Mouse (Mus musculus) limb, embryonic 12.5 days (tissue): ENCODE measurements around the gene Gm28305. TPM values are rescaled to one million over a fixed set of nuclear protein-coding genes. Genes with fewer than 3 reads are reported as not detected.
A peak's percentile ranks its signal among the peaks of the same experiment; 100 is the strongest.

Experiments used
- ATAC-seq: fragments of 200-750 bp; cut with Nextera tagmentation; 2 replicates; pipeline ENCODE4 v1.8.0; 2017; ENCODE audit warnings: low read depth, moderate TSS enrichment; ENCODE audit not compliant: insufficient number of reproducible peaks, insufficient read depth, low FRiP score, low TSS enrichment
- H3K27ac ChIP-seq: fragments of 300-500 bp; sonication (generic); 2 replicates; pipeline ENCODE4 v1.5.1; 2016; ENCODE audit warnings: mild to moderate bottlenecking, moderate library complexity
- H3K27me3 ChIP-seq: fragments of 300-500 bp; sonication (generic); 2 replicates; pipeline ENCODE4 v1.6.1; 2016; ENCODE audit warnings: mild to moderate bottlenecking, moderate library complexity
- H3K36me3 ChIP-seq: fragments of 300-500 bp; sonication (generic); 2 replicates; pipeline ENCODE4 v1.6.1; 2016; ENCODE audit warnings: mild to moderate bottlenecking, moderate library complexity
- H3K4me1 ChIP-seq: fragments of 300-500 bp; sonication (generic); replicated peaks from 2 replicates; pipeline ENCODE4 v1.6.1; 2016
- H3K4me2 ChIP-seq: fragments of 300-500 bp; sonication (generic); 2 replicates; pipeline ENCODE4 v1.6.1; 2016; ENCODE audit warnings: mild to moderate bottlenecking, moderate library complexity
- H3K4me3 ChIP-seq: fragments of 300-500 bp; sonication (generic); replicated peaks from 2 replicates; pipeline ENCODE4 v1.5.1; 2016; ENCODE audit warnings: mild to moderate bottlenecking
- H3K9ac ChIP-seq: fragments of 300-500 bp; sonication (generic); replicated peaks from 2 replicates; pipeline ENCODE4 v1.6.1; 2016; ENCODE audit warnings: mild to moderate bottlenecking, moderate library complexity
- H3K9me3 ChIP-seq: fragments of 300-500 bp; sonication (generic); 2 replicates; pipeline ENCODE4 v1.6.1; 2016; ENCODE audit warnings: mild to moderate bottlenecking, moderate library complexity
- WGBS: fragments of 180-500 bp; shearing (Covaris S2); methylation state at CpG from one replicate; pipeline ENCODE4 v1.1.7; 2016; 5-methylcytosine and 5-hydroxymethylcytosine counted together
- polyA plus RNA-seq: library from polyadenylated mRNA; unstranded; fragments of >200 nt; fragmentation: Nextera tagmentation; extraction: Ambion mirVana; gene quantifications from 2 replicates; pipeline ENCODE4 v1.2.1, GENCODE M21; 2016

The Gm28305 gene
- polyA plus RNA-seq, 1 experiment from 2014 or later = not detected

DNA sequence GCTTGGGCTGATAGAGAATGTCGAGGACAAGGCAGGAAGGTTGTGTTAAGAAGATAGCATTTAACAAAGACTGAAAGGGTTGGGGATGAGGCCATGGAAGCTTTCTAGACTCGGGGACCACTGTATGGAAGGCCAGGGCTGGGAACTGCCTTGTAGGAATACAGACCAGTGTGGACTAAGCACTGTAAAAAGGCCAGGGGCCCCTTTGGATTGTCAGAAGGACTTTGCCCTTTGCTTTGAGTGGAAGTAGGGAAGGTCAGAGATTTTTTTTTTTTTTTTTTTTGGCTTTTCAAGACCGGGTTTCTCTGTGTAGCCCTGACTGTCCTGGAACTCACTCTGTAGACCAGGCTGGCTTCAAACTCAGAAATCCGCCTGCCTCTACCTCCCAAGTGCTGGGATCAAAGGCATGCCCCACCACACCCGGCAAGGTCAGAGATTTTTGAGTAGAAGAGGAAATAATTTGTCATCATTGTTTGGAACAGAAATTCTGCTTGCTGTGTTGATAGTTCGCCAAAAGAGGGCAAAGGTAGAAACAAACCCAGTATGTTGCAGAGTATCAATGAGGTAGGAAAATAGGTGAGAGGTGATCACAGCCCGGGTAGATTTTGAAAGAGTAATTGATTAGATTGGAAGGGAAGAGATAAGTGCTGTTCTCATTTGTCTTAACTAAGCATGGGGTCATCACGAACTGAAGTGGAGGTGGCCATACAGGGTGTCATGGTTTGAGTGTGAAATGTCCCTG lies 30.6 kb downstream of the Gm28305 start:
- WGBS = 76% methylated on average over 8 of the region's 8 CpGs
- Histone ChIP-seq H3K4me2 (no peak overlapping the region), H3K27me3 (no peaks in the 10 kb centered on the region), H3K9me3 (no peaks in the 10 kb centered on the region), H3K36me3 (no peaks in the 10 kb centered on the region), H3K9ac (no peak overlapping the region), H3K4me1 (no peaks in the 10 kb centered on the region), H3K4me3 (no peak overlapping the region), H3K27ac (no peak overlapping the region)
- ATAC-seq = no peak

GRCm38 (mm10) chr9:104075808-104076207 lies 35.3 kb downstream of the Gm28305 start:
- H3K27ac ChIP-seq = no peak overlapping the region
- H3K4me2 ChIP-seq = no peak overlapping the region
- no peak overlapping the region for H3K4me3 ChIP-seq
- no peaks in the 10 kb centered on the region for H3K9me3 ChIP-seq
- WGBS = 57% methylated on average over 2 of the region's 2 CpGs
- no peaks in the 10 kb centered on the region for H3K27me3 ChIP-seq
- H3K4me1 ChIP-seq = no peaks in the 10 kb centered on the region
- H3K36me3 ChIP-seq = no peaks in the 10 kb centered on the region
- H3K9ac ChIP-seq = no peak overlapping the region
- ATAC-seq = no peak

DNA sequence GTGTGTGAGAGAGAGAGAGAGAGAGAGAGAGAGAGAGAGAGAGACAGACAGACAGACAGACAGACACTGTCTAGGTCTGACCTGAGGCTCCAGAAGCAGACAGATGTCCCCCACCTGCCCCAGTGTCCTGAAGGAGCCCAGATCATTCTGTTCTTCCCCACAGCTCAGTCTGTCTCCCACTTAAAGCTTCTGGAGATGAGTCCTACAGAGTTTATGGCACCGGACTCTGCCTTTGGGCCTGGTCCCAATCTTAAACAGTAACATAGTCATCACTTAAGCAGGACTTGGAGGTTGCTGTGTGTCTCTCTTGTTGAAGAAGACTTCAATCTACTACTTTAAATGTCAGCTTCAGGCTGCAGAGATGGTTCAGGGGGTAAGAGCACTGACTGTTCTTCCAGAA lies 38.3 kb downstream of the Gm28305 start:
- Histone ChIP-seq H3K9ac (no peak overlapping the region), H3K36me3 (no peaks in the 10 kb centered on the region), H3K4me3 (no peak overlapping the region), H3K4me2 (no peak overlapping the region), H3K27ac (no peak overlapping the region), H3K4me1 (no peaks in the 10 kb centered on the region), H3K27me3 (no peaks in the 10 kb centered on the region), H3K9me3 (no peaks in the 10 kb centered on the region)
- 97% methylated on average over 1 of the region's 1 CpGs for WGBS
- ATAC-seq = no peak

- Histone ChIP-seq H3K27ac (no peak overlapping the region), H3K36me3 (no peaks in the 10 kb centered on the region), H3K4me3 (no peak overlapping the region), H3K4me2 (no peak overlapping the region), H3K4me1 (no peaks in the 10 kb centered on the region), H3K9me3 (no peaks in the 10 kb centered on the region), H3K27me3 (no peaks in the 10 kb centered on the region), H3K9ac (no peak overlapping the region)
- ATAC-seq = no peak
- WGBS = 51% methylated on average over 5 of the region's 5 CpGs
Measured at GRCm38 (mm10) chr9:104079379-104079778, 38.9 kb downstream of the Gm28305 start.

- H3K4me1 ChIP-seq = no peaks in the 10 kb centered on the region
- H3K27me3 ChIP-seq = no peaks in the 10 kb centered on the region
- no peak overlapping the region for H3K27ac ChIP-seq
- no peak overlapping the region for H3K9ac ChIP-seq
- no peaks in the 10 kb centered on the region for H3K9me3 ChIP-seq
- no peak overlapping the region for H3K4me2 ChIP-seq
- ATAC-seq = no peak
- no peaks in the 10 kb centered on the region for H3K36me3 ChIP-seq
- 77% methylated on average over 3 of the region's 3 CpGs for WGBS
- H3K4me3 ChIP-seq = no peak overlapping the region
Measured at GRCm38 (mm10) chr9:104080038-104080437, 39.6 kb downstream of the Gm28305 start.

DNA sequence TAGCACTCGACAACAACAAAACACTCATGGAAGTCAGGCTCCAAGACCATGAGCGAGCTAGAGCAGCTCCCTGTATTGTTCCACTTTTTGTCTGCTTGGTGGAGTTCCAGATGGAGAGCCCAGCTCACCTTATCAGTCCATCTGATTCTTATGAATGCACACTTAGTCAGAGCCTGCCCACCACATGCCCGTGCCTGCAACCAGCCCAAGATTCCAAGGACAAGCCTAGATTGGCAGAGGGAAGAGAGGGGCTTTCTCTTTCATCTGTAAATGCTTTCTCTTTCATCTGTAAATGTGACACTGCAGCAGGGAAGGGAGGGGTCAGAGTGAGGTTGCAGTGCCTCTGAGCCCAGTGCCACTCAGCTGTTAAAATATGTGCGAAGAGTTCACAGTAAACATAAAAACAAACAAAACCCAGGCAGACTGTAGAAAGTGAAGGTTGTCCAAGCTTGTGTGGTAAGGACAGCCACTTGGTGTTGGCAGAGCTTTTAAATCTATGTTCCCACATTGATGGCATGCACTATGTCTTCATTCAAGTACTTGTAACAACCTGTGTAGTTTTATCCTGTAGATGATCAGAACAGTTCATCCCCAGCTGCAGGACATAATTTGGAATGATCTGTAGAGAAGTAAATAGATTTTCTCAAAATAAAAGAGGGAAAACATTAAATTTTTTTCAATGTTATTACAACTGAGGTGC lies 45.4 kb downstream of the Gm28305 start:
- ATAC-seq = no peak
- 50% methylated on average over 4 of the region's 4 CpGs for WGBS
- no peaks in the 10 kb centered on the region for H3K36me3 ChIP-seq
- H3K4me3 ChIP-seq = no peak overlapping the region
- H3K27me3 ChIP-seq = no peaks in the 10 kb centered on the region
- H3K9me3 ChIP-seq = no peaks in the 10 kb centered on the region
- H3K4me1 ChIP-seq = peaks cover 7% of the 10 kb centered on the region; the same call in 1 of the 2 replicates
- H3K27ac ChIP-seq = no peak overlapping the region
- no peak overlapping the region for H3K4me2 ChIP-seq
- no peak overlapping the region for H3K9ac ChIP-seq

DNA sequence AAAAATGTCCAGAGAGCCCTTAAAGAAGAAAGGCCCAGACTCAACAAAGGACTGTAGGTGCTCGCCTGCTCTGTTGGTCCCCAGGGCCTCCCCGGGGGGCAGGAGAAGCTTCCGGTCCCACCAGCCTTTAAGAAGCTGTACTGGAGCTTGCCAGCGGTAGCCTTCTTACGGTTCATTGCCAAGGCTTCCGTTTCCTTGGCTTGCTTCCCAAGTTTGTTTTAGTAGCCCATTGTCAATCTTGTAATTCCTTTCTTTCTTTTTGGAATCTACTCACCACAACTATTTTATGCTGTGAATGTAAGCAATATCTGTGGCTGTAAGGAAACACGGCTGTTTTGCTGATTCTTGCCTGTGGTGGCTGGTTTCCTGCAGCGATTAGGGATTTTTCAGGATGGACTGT lies 48.1 kb downstream of the Gm28305 start:
- Histone ChIP-seq H3K27me3 (no peaks in the 10 kb centered on the region), H3K27ac (peak overlapping the region; percentile 51; the same call in 1 of the 2 replicates), H3K9me3 (no peaks in the 10 kb centered on the region), H3K36me3 (no peaks in the 10 kb centered on the region), H3K9ac (no peak overlapping the region), H3K4me3 (no peak overlapping the region), H3K4me1 (peaks cover 7% of the 10 kb centered on the region; the same call in 1 of the 2 replicates), H3K4me2 (no peak overlapping the region)
- ATAC-seq = no peak
- WGBS = 82% methylated on average over 8 of the region's 8 CpGs

DNA sequence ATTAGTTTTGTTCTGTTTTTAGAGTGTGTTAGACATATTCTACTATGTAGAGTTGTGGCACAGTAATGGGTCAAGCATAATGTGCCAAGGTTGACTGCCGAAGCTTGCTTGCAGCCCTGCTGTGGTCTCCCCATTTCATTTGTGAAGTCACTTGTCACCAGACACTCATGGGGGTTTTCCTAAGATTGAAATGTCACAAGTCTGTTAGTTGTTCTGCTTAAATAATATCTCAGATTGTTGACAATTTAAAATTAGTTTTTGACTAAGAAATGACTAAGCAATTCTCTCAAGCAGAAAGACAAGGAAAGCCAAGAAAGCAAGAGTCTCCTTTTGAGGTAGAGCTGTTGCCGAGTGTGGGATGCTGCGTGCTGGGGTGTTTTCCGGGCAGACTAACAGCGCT lies 52.5 kb downstream of the Gm28305 start:
- Histone ChIP-seq H3K4me1 (peaks cover 7% of the 10 kb centered on the region; the same call in 1 of the 2 replicates), H3K27me3 (no peaks in the 10 kb centered on the region), H3K36me3 (no peaks in the 10 kb centered on the region), H3K27ac (no peak overlapping the region), H3K4me3 (no peak overlapping the region), H3K9ac (no peak overlapping the region), H3K4me2 (no peak overlapping the region), H3K9me3 (no peaks in the 10 kb centered on the region)
- ATAC-seq = no peak
- 97% methylated on average over 5 of the region's 5 CpGs for WGBS

GRCm38 (mm10) chr9:104098256-104098655 lies 57.8 kb downstream of the Gm28305 start:
- Histone ChIP-seq H3K9ac (no peak overlapping the region), H3K27ac (no peak overlapping the region), H3K4me2 (no peak overlapping the region), H3K9me3 (no peaks in the 10 kb centered on the region), H3K4me3 (no peak overlapping the region), H3K4me1 (no peaks in the 10 kb centered on the region), H3K36me3 (peaks cover 4% of the 10 kb centered on the region; the same call in 1 of the 2 replicates), H3K27me3 (no peaks in the 10 kb centered on the region)
- ATAC-seq = no peak
- 64% methylated on average over 5 of the region's 5 CpGs for WGBS

GRCm38 (mm10) chr9:104099060-104099459 lies 58.6 kb downstream of the Gm28305 start:
- Histone ChIP-seq H3K27ac (no peak overlapping the region), H3K4me2 (no peak overlapping the region), H3K9me3 (no peaks in the 10 kb centered on the region), H3K9ac (no peak overlapping the region), H3K27me3 (no peaks in the 10 kb centered on the region), H3K36me3 (peaks cover 4% of the 10 kb centered on the region; the same call in 1 of the 2 replicates), H3K4me3 (no peak overlapping the region), H3K4me1 (no peaks in the 10 kb centered on the region)
- ATAC-seq = no peak
- WGBS = 90% methylated on average over 11 of the region's 11 CpGs

DNA sequence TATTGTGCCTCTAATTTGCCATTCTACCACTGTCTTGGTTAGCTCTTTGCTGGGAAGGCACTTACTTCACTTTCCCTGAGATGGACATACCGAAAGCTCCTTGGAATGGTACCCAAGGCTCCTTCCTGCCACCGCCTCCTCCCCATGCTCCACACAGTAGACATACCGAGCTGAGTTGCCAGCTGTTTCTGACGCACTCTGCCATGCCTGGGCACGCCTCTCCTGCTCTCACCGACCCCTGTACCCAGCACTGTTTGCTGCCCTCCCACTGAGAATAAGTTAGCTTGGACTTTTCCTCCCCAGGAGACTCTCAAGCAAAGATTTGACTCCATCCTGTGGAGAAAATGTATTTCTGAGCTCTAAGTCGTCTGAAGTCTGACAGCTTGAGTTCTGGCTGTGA lies 60.4 kb downstream of the Gm28305 start:
- H3K4me3 ChIP-seq = no peak overlapping the region
- H3K36me3 ChIP-seq = peaks cover 4% of the 10 kb centered on the region; the same call in 1 of the 2 replicates
- H3K4me2 ChIP-seq = no peak overlapping the region
- H3K9me3 ChIP-seq = no peaks in the 10 kb centered on the region
- no peak overlapping the region for H3K27ac ChIP-seq
- ATAC-seq = no peak
- no peaks in the 10 kb centered on the region for H3K4me1 ChIP-seq
- H3K9ac ChIP-seq = no peak overlapping the region
- 64% methylated on average over 7 of the region's 7 CpGs for WGBS
- no peaks in the 10 kb centered on the region for H3K27me3 ChIP-seq
